ENCODE assay signal across 12 mouse cellular contexts in the genomic region with DNA sequence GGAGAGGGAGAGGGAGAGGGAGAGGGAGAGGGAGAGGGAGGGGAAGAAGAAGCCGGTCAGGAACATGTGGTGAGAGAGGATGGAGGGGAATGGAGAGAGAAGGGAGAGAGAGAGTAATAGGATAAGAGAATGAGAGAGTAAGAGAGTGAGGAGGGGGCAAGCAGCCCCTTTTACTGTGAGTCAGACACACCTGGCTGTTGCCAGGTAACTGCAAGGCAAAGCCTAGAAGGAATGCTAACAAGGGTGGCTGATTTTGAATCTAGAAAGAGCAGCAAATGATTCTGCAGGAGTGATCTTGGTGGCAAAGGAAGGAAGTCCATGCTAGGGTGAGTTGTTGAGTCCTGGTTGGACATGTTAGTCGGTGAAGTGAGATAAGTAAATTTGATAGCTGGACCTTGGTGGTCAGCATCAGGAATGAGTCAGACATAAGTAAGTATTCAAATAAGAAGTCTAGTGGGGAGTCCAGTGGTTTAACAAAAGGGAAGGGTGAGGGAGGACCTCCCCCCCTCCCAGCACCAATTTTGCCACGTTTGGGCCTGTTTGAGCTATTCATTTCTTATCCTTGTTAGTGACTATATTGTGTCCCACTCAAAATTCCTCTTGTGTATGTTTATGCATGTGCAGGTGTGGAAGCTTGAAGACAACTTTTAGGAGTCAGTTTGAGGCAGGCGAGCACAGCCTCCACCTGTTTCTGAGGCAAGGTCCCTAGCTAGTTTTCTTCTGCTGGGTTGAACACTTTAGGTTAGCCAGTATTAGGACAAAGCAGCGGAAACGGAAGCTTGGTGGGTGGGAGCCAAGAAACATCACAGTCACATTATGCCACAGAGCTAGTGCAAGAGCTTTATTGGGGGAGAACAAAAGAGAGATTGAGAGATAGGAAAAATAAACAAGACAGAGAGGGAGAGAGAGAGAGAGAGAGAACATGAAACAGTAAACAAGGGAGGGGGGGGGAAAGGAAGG. TPM values are rescaled to one million over a fixed set of nuclear protein-coding genes. Genes with fewer than 3 reads are reported as not detected.
DNase-seq lines count a peak whose midpoint lies in the region; ATAC-seq and TF ChIP-seq lines count a peak whose summit lies in the region.
"Had no signal": no experiment of that assay in that cellular context is flagged by ENCODE, and none has a peak within 500 bp of the region (broad histone marks: within the 10 kb centered on the region; RNA-seq: fewer than 3 reads in every experiment).

No protein-coding gene starts in this region.

- H3K9me3 ChIP-seq in lung, embryonic 14.5 days (ENCODE audit: low read depth, low read length): no peaks in the 10 kb centered on the region
- H3K9me3 ChIP-seq in limb, embryonic 10.5 days (replicated peaks): no peaks in the 10 kb centered on the region
- H3K9me3 ChIP-seq in forebrain, embryonic 16.5 days (ENCODE audit: control insufficient read depth, low read length): no peaks in the 10 kb centered on the region
- H3K9me3 ChIP-seq: embryonic facial prominence, embryonic 12.5 days; hindbrain, embryonic 12.5 days had no signal

- no peak for TF ChIP-seq CTCF in lung, embryonic 14.5 days (IDR thresholded peaks at IDR 0.05; ENCODE audit: low read depth)
- TF ChIP-seq CTCF in lung, adult 2 months (IDR thresholded peaks at IDR 0.05; ENCODE audit: insufficient read depth, low read length): no peak

- no peak overlapping the region for H3K4me2 ChIP-seq in lung, embryonic 14.5 days
- H3K4me2 ChIP-seq in forebrain, embryonic 16.5 days (ENCODE audit: low read length): no peak overlapping the region
- H3K4me2 ChIP-seq: embryonic facial prominence, embryonic 12.5 days; hindbrain, embryonic 12.5 days had no signal

- H3K4me3 ChIP-seq in lung, embryonic 14.5 days (ENCODE audit: low read depth, low read length): no peak overlapping the region
- H3K4me3 ChIP-seq in lung, adult 2 months (replicated peaks; ENCODE audit: extremely low read depth, low read depth, low read length): no peak overlapping the region
- H3K4me3 ChIP-seq in limb, embryonic 10.5 days: no peak overlapping the region
- no peak overlapping the region for H3K4me3 ChIP-seq in forebrain, embryonic 16.5 days (replicated peaks; ENCODE audit: low read length)
- H3K4me3 ChIP-seq: embryonic facial prominence, embryonic 12.5 days; hindbrain, embryonic 12.5 days; left cerebral cortex, adult 2 months had no signal

- no peaks in the 10 kb centered on the region for H3K4me1 ChIP-seq in lung, embryonic 14.5 days (ENCODE audit: insufficient read depth)
- peaks cover 11% of the 10 kb centered on the region for H3K4me1 ChIP-seq in lung, adult 2 months (ENCODE audit: control insufficient read depth, insufficient read depth, low read length)
- H3K4me1 ChIP-seq in limb, embryonic 10.5 days: 0 out of 2 replicates have a peak, but pooled peaks cover 3% of the 10 kb centered on the region
- H3K4me1 ChIP-seq in forebrain, embryonic 16.5 days (replicated peaks; ENCODE audit: control insufficient read depth, insufficient read depth, low read length): 0 out of 2 replicates have a peak, but pooled peaks cover 2% of the 10 kb centered on the region
- H3K4me1 ChIP-seq: embryonic facial prominence, embryonic 12.5 days; hindbrain, embryonic 12.5 days had no signal

- no peak overlapping the region for H3K9ac ChIP-seq in lung, embryonic 14.5 days
- no peak overlapping the region for H3K9ac ChIP-seq in forebrain, embryonic 16.5 days (replicated peaks; ENCODE audit: low read depth, low read length)
- H3K9ac ChIP-seq: embryonic facial prominence, embryonic 12.5 days; hindbrain, embryonic 12.5 days had no signal

- ATAC-seq in lung, embryonic 14.5 days (ENCODE audit: insufficient read depth): no peak
- peak; percentile 12 for ATAC-seq in activated CD4-positive, CD25-positive, alpha-beta regulatory T cell, adult 4 months
- ATAC-seq in forebrain, embryonic 16.5 days: no peak

- H3K36me3 ChIP-seq in lung, embryonic 14.5 days (ENCODE audit: insufficient read depth): no peaks in the 10 kb centered on the region
- H3K36me3 ChIP-seq in limb, embryonic 10.5 days: no peaks in the 10 kb centered on the region
- no peaks in the 10 kb centered on the region for H3K36me3 ChIP-seq in forebrain, embryonic 16.5 days (ENCODE audit: control insufficient read depth, insufficient read depth)
- H3K36me3 ChIP-seq: embryonic facial prominence, embryonic 12.5 days; hindbrain, embryonic 12.5 days had no signal

- TF ChIP-seq POLR2A in lung, adult 2 months (IDR thresholded peaks at IDR 0.05; ENCODE audit: borderline replicate concordance, extremely low read depth, low read depth, low read length): no peak

- WGBS in lung, embryonic 14.5 days: 52% methylated on average over 6 of the region's 6 CpGs
- WGBS in lung, adult 2 months: 52% methylated on average over 6 of the region's 6 CpGs
- 71% methylated on average over 6 of the region's 6 CpGs for WGBS in limb, embryonic 10.5 days
- WGBS in forebrain, embryonic 16.5 days: 48% methylated on average over 6 of the region's 6 CpGs

- H3K27me3 ChIP-seq in lung, embryonic 14.5 days (ENCODE audit: insufficient read depth, low read length): no peaks in the 10 kb centered on the region
- H3K27me3 ChIP-seq in limb, embryonic 10.5 days (ENCODE audit: low read depth, poor library complexity, severe bottlenecking): peaks cover 3% of the 10 kb centered on the region; the same call in 1 of the 2 replicates
- H3K27me3 ChIP-seq in forebrain, embryonic 16.5 days (replicated peaks; ENCODE audit: control insufficient read depth, insufficient read depth, low read length): no peaks in the 10 kb centered on the region
- H3K27me3 ChIP-seq: embryonic facial prominence, embryonic 12.5 days had no signal

- no peak overlapping the region for H3K27ac ChIP-seq in lung, embryonic 14.5 days (ENCODE audit: low read depth)
- no peak overlapping the region for H3K27ac ChIP-seq in limb, embryonic 10.5 days
- no peak overlapping the region for H3K27ac ChIP-seq in forebrain, embryonic 16.5 days (ENCODE audit: low read length)
- H3K27ac ChIP-seq: embryonic facial prominence, embryonic 12.5 days; hindbrain, embryonic 12.5 days; kidney, postnatal 0 days; left cerebral cortex, adult 2 months had no signal

- peak; percentile 38 for DNase-seq in lung, embryonic 14.5 days
- no peak for DNase-seq in lung, adult 2 months
- peak; percentile 77 for DNase-seq in naive thymus-derived CD4-positive, alpha-beta T cell, adult 2 months (ENCODE audit: low read depth)
- no peak for DNase-seq in limb, embryonic 10.5 days (ENCODE audit: low spot score)
- no peak for DNase-seq in layer of hippocampus, adult 9-11 months
- DNase-seq: cerebellum, adult 18-20 months had no signal

RNA-seq across cellular contexts. Expression of gene Atf7ip, which starts 15.2 kb away (rescaled TPM):
- polyA plus RNA-seq in lung, embryonic 14.5 days (2014; fragmentation: Nextera tagmentation; extraction: Ambion mirVana): 48.3 and 56.1 TPM in 2 replicates
- polyA plus RNA-seq in lung, adult 2 months (2012; rRNA removed): 24.8 and 28.3 TPM in 2 replicates
- 10 to 100 TPM; 72.8 to 79.5 TPM for polyA plus RNA-seq in activated CD4-positive, CD25-positive, alpha-beta regulatory T cell, adult 4 months (2017; shearing (Covaris generic))
- polyA plus RNA-seq in limb, embryonic 10.5 days (2016; fragmentation: Nextera tagmentation; extraction: Ambion mirVana): 40.0 and 49.9 TPM in 2 replicates
- polyA plus RNA-seq in forebrain, embryonic 16.5 days (2015; fragmentation: Nextera tagmentation; extraction: Ambion mirVana): 49.2 and 50.9 TPM in 2 replicates

Comparison
In these comparisons a context has a peak if more than half of its experiments do, and no peak if none do; other contexts are left out.
1. DNase-seq: peak in lung, embryonic 14.5 days (single experiment) and naive thymus-derived CD4-positive, alpha-beta T cell, adult 2 months (single experiment); none in lung, adult 2 months (single experiment), limb, embryonic 10.5 days (single experiment) and layer of hippocampus, adult 9-11 months (single experiment).